Mouse (Mus musculus) frontal cortex, postnatal 36 days (tissue): ENCODE measurements around the gene Plac9b.
"Not testable (repeated sequence)": the region's sequence is repeated elsewhere in the genome, so short reads cannot be mapped to it uniquely, and the experiment has no call there.

Experiments
- DNase-seq, 2 experiments: peaks; one replicate each; pipeline ENCODE4 v3.0.0; 2022; ENCODE audit warnings: low spot score in 2 of 2

Plac9b gene

GRCm38 (mm10) chr14:26182380-26182779, at the start of gene Plac9b:
Gene Plac9b, minus strand, starts transcription at chr14:26182480.
- not testable (repeated sequence) for DNase-seq

GRCm38 (mm10) chr14:26216233-26217000, 34.1 kb upstream of the Plac9b start:
- not testable (repeated sequence) for DNase-seq

GRCm38 (mm10) chr14:26206926-26207247, 24.6 kb upstream of the Plac9b start, which contains the start of gene Tmem254b:
Gene Tmem254b, minus strand, starts transcription at chr14:26207041.
- DNase-seq: not testable (repeated sequence)

- not testable (repeated sequence) for DNase-seq
Measured at GRCm38 (mm10) chr14:26206197-26206925, 24.1 kb upstream of the Plac9b start.

GRCm38 (mm10) chr14:26197851-26198250, 15.6 kb upstream of the Plac9b start:
- DNase-seq: not testable (repeated sequence)

GRCm38 (mm10) chr14:26188361-26188760, 6.1 kb upstream of the Plac9b start:
- not testable (repeated sequence) for DNase-seq

- not testable (repeated sequence) for DNase-seq
Measured at GRCm38 (mm10) chr14:26186638-26187037, 4.4 kb upstream of the Plac9b start.

GRCm38 (mm10) chr14:26181660-26182059, 620 bp downstream of the Plac9b start:
- DNase-seq: not testable (repeated sequence)

- not testable (repeated sequence) for DNase-seq
Measured at GRCm38 (mm10) chr14:26175028-26175427, 7.3 kb downstream of the Plac9b start.

- not testable (repeated sequence) for DNase-seq
Measured at GRCm38 (mm10) chr14:26173955-26174354, 8.3 kb downstream of the Plac9b start.

- DNase-seq: not testable (repeated sequence)
Measured at GRCm38 (mm10) chr14:26165266-26165665, 17.0 kb downstream of the Plac9b start.

GRCm38 (mm10) chr14:26162423-26162822, 19.9 kb downstream of the Plac9b start:
- not testable (repeated sequence) for DNase-seq

- DNase-seq: not testable (repeated sequence)
Measured at GRCm38 (mm10) chr14:26161156-26161555, 21.1 kb downstream of the Plac9b start.

GRCm38 (mm10) chr14:26156032-26156431, 26.2 kb downstream of the Plac9b start:
- not testable (repeated sequence) for DNase-seq

- DNase-seq: not testable (repeated sequence)
Measured at GRCm38 (mm10) chr14:26147095-26147494, 35.2 kb downstream of the Plac9b start.

GRCm38 (mm10) chr14:26119095-26119494, 63.2 kb downstream of the Plac9b start:
- not testable (repeated sequence) for DNase-seq

- DNase-seq: not testable (repeated sequence)
Measured at GRCm38 (mm10) chr14:26118550-26119000, 63.7 kb downstream of the Plac9b start.

GRCm38 (mm10) chr14:26118150-26118549, 64.1 kb downstream of the Plac9b start, which contains the start of gene Duxbl2:
Gene Duxbl2, plus strand, starts transcription at chr14:26118349.
- DNase-seq: not testable (repeated sequence)
